Mouse (Mus musculus): ENCODE measurements around the gene Tspan18. TPM values are rescaled to one million over a fixed set of nuclear protein-coding genes. Genes with fewer than 3 reads are reported as not detected.

Tspan18 gene
- polyA plus RNA-seq, 1 experiment, result 14.1 TPM

- 56% methylated on average over 3 of the region's 3 CpGs for WGBS
- TF ChIP-seq CTCF (IDR thresholded peaks at IDR 0.05; ENCODE audit: extremely low read depth, insufficient read length, insufficient replicate concordance, low read depth, low read length), result no peak
- TF ChIP-seq POLR2A (IDR thresholded peaks at IDR 0.05; ENCODE audit: low read depth, low read length), result no peak
Observed at GRCm38 (mm10) chr2:93312458-93312857, 21.8 kb downstream of the Tspan18 start.

GRCm38 (mm10) chr2:93309724-93310413, 24.4 kb downstream of the Tspan18 start:
- Histone ChIP-seq H3K4me3 (ENCODE audit: low read depth, low read length) (no peak overlapping the region), H3K4me1 (ENCODE audit: control insufficient read depth, insufficient read depth, insufficient read length, low read length) (no peaks in the 10 kb centered on the region), H3K27me3 (ENCODE audit: control insufficient read depth, insufficient read depth, low read length) (no peaks in the 10 kb centered on the region), H3K27ac (ENCODE audit: insufficient read depth, low read depth, low read length) (no peak overlapping the region), H3K36me3 (ENCODE audit: control insufficient read depth, insufficient read depth, low read length) (no peaks in the 10 kb centered on the region)
- WGBS, result 60% methylated on average over 14 of the region's 14 CpGs
- TF ChIP-seq POLR2A (IDR thresholded peaks at IDR 0.05; ENCODE audit: low read depth, low read length) (no peak), CTCF (IDR thresholded peaks at IDR 0.05; ENCODE audit: extremely low read depth, insufficient read length, insufficient replicate concordance, low read depth, low read length) (no peak)

More at GRCm38 (mm10) chr2:93312458-93312857, 21.8 kb downstream of the Tspan18 start:
- Histone ChIP-seq H3K27ac (ENCODE audit: insufficient read depth, low read depth, low read length) (no peak overlapping the region), H3K4me1 (ENCODE audit: control insufficient read depth, insufficient read depth, insufficient read length, low read length) (no peaks in the 10 kb centered on the region), H3K4me3 (ENCODE audit: low read depth, low read length) (no peak overlapping the region), H3K36me3 (ENCODE audit: control insufficient read depth, insufficient read depth, low read length) (no peaks in the 10 kb centered on the region), H3K27me3 (ENCODE audit: control insufficient read depth, insufficient read depth, low read length) (no peaks in the 10 kb centered on the region)

- H3K4me1 ChIP-seq (ENCODE audit: control insufficient read depth, insufficient read depth, insufficient read length, low read length), result 0 out of 2 replicates have a peak, but pooled peaks cover 4% of the 10 kb centered on the region
- no peaks in the 10 kb centered on the region for H3K27me3 ChIP-seq (ENCODE audit: control insufficient read depth, insufficient read depth, low read length)
- 80% methylated on average over 4 of the region's 4 CpGs for WGBS
- TF ChIP-seq CTCF (IDR thresholded peaks at IDR 0.05; ENCODE audit: extremely low read depth, insufficient read length, insufficient replicate concordance, low read depth, low read length) (no peak), POLR2A (IDR thresholded peaks at IDR 0.05; ENCODE audit: low read depth, low read length) (no peak)
- H3K36me3 ChIP-seq (ENCODE audit: control insufficient read depth, insufficient read depth, low read length), result no peaks in the 10 kb centered on the region
- no peak overlapping the region for H3K27ac ChIP-seq (ENCODE audit: insufficient read depth, low read depth, low read length)
- no peak overlapping the region for H3K4me3 ChIP-seq (ENCODE audit: low read depth, low read length)
Observed at GRCm38 (mm10) chr2:93306898-93307297, 27.4 kb downstream of the Tspan18 start.

GRCm38 (mm10) chr2:93304273-93304634, 30.1 kb downstream of the Tspan18 start:
- Histone ChIP-seq H3K27me3 (ENCODE audit: control insufficient read depth, insufficient read depth, low read length) (no peaks in the 10 kb centered on the region), H3K4me3 (ENCODE audit: low read depth, low read length) (no peak overlapping the region), H3K4me1 (ENCODE audit: control insufficient read depth, insufficient read depth, insufficient read length, low read length) (0 out of 2 replicates have a peak, but pooled peaks cover 4% of the 10 kb centered on the region), H3K27ac (ENCODE audit: insufficient read depth, low read depth, low read length) (peak overlapping the region; percentile 38; the same call in 1 of the 2 replicates), H3K36me3 (ENCODE audit: control insufficient read depth, insufficient read depth, low read length) (no peaks in the 10 kb centered on the region)
- no peak for TF ChIP-seq CTCF (IDR thresholded peaks at IDR 0.05; ENCODE audit: extremely low read depth, insufficient read length, insufficient replicate concordance, low read depth, low read length)
- no peak for TF ChIP-seq POLR2A (IDR thresholded peaks at IDR 0.05; ENCODE audit: low read depth, low read length)
- 73% methylated on average over 4 of the region's 4 CpGs for WGBS

- Histone ChIP-seq H3K36me3 (ENCODE audit: control insufficient read depth, insufficient read depth, low read length) (no peaks in the 10 kb centered on the region), H3K4me3 (ENCODE audit: low read depth, low read length) (no peak overlapping the region), H3K27ac (ENCODE audit: insufficient read depth, low read depth, low read length) (peak overlapping the region; percentile 38; the same call in 1 of the 2 replicates), H3K27me3 (ENCODE audit: control insufficient read depth, insufficient read depth, low read length) (no peaks in the 10 kb centered on the region), H3K4me1 (ENCODE audit: control insufficient read depth, insufficient read depth, insufficient read length, low read length) (0 out of 2 replicates have a peak, but pooled peaks cover 4% of the 10 kb centered on the region)
- no peak for TF ChIP-seq POLR2A (IDR thresholded peaks at IDR 0.05; ENCODE audit: low read depth, low read length)
- no peak for TF ChIP-seq CTCF (IDR thresholded peaks at IDR 0.05; ENCODE audit: extremely low read depth, insufficient read length, insufficient replicate concordance, low read depth, low read length)
- 65% methylated on average over 16 of the region's 16 CpGs for WGBS
Observed at GRCm38 (mm10) chr2:93303585-93304272, 30.6 kb downstream of the Tspan18 start.

GRCm38 (mm10) chr2:93303260-93303584, 31.1 kb downstream of the Tspan18 start:
- Histone ChIP-seq H3K27me3 (ENCODE audit: control insufficient read depth, insufficient read depth, low read length) (no peaks in the 10 kb centered on the region), H3K27ac (ENCODE audit: insufficient read depth, low read depth, low read length) (no peak overlapping the region), H3K4me3 (ENCODE audit: low read depth, low read length) (no peak overlapping the region), H3K4me1 (ENCODE audit: control insufficient read depth, insufficient read depth, insufficient read length, low read length) (0 out of 2 replicates have a peak, but pooled peaks cover 4% of the 10 kb centered on the region), H3K36me3 (ENCODE audit: control insufficient read depth, insufficient read depth, low read length) (no peaks in the 10 kb centered on the region)
- TF ChIP-seq CTCF (IDR thresholded peaks at IDR 0.05; ENCODE audit: extremely low read depth, insufficient read length, insufficient replicate concordance, low read depth, low read length) (no peak), POLR2A (IDR thresholded peaks at IDR 0.05; ENCODE audit: low read depth, low read length) (no peak)
- 78% methylated on average over 5 of the region's 5 CpGs for WGBS

- H3K27me3 ChIP-seq (ENCODE audit: control insufficient read depth, insufficient read depth, low read length), result no peaks in the 10 kb centered on the region
- H3K27ac ChIP-seq (ENCODE audit: insufficient read depth, low read depth, low read length), result no peak overlapping the region
- 39% methylated on average over 3 of the region's 3 CpGs for WGBS
- TF ChIP-seq POLR2A (IDR thresholded peaks at IDR 0.05; ENCODE audit: low read depth, low read length), result no peak
- TF ChIP-seq CTCF (IDR thresholded peaks at IDR 0.05; ENCODE audit: extremely low read depth, insufficient read length, insufficient replicate concordance, low read depth, low read length), result no peak
- H3K4me1 ChIP-seq (ENCODE audit: control insufficient read depth, insufficient read depth, insufficient read length, low read length), result no peaks in the 10 kb centered on the region
- H3K36me3 ChIP-seq (ENCODE audit: control insufficient read depth, insufficient read depth, low read length), result no peaks in the 10 kb centered on the region
- no peak overlapping the region for H3K4me3 ChIP-seq (ENCODE audit: low read depth, low read length)
Observed at GRCm38 (mm10) chr2:93297656-93298055, 36.6 kb downstream of the Tspan18 start.
